Mouse (Mus musculus) forebrain, embryonic 10.5 days (tissue): ENCODE measurements around the gene Fam129b. TPM values are rescaled to one million over a fixed set of nuclear protein-coding genes. Genes with fewer than 3 reads are reported as not detected.

Experiments used
- DNase-seq: peaks from one replicate; pipeline ENCODE4 v3.0.0-alpha.2; 2017; ENCODE audit warnings: low spot score; ENCODE audit errors: extremely low spot score
- H3K27ac ChIP-seq: fragments of 300-500 bp; sonication (generic); 2 replicates; pipeline ENCODE4 v1.5.1; 2016; ENCODE audit warnings: mild to moderate bottlenecking
- H3K27me3 ChIP-seq: fragments of 300-500 bp; sonication (generic); 2 replicates; pipeline ENCODE4 v1.6.1; 2016; ENCODE audit warnings: mild to moderate bottlenecking; ENCODE audit not compliant: poor library complexity, severe bottlenecking
- H3K36me3 ChIP-seq: fragments of 300-500 bp; sonication (generic); replicated peaks from 2 replicates; pipeline ENCODE4 v1.6.1; 2016; ENCODE audit warnings: mild to moderate bottlenecking, moderate library complexity
- H3K4me1 ChIP-seq: fragments of 300-500 bp; sonication (generic); 2 replicates; pipeline ENCODE4 v1.6.1; 2016
- H3K4me3 ChIP-seq: fragments of 300-500 bp; sonication (generic); 2 replicates; pipeline ENCODE4 v1.5.1; 2016; ENCODE audit warnings: mild to moderate bottlenecking, moderate library complexity
- H3K9me3 ChIP-seq: fragments of 300-500 bp; sonication (generic); 2 replicates; pipeline ENCODE4 v1.6.1; 2016; ENCODE audit warnings: mild to moderate bottlenecking, moderate library complexity
- WGBS: fragments of 180-500 bp; shearing (Covaris S2); methylation state at CpG from one replicate; pipeline ENCODE4 v1.1.7; 2016; 5-methylcytosine and 5-hydroxymethylcytosine counted together
- polyA plus RNA-seq: library from polyadenylated mRNA; unstranded; fragments of >200 nt; fragmentation: Nextera tagmentation; extraction: Ambion mirVana; gene quantifications from 2 replicates; pipeline ENCODE4 v1.2.1, GENCODE M21; 2016

Fam129b gene
- polyA plus RNA-seq, 1 experiment from 2014 or later, result 25.3 TPM

GRCm38 (mm10) chr2:32882283-32883043 is 6.5 kb downstream of the Fam129b start:
- 65% methylated on average over 19 of the region's 21 CpGs for WGBS
- H3K36me3 ChIP-seq, result no peaks in the 10 kb centered on the region
- H3K27ac ChIP-seq, result peak overlapping the region; percentile 69
- peaks cover 77% of the 10 kb centered on the region for H3K4me1 ChIP-seq
- H3K9me3 ChIP-seq, result no peaks in the 10 kb centered on the region
- H3K27me3 ChIP-seq, result peaks cover 3% of the 10 kb centered on the region; the same call in 1 of the 2 replicates
- DNase-seq, result no peak
- no peak overlapping the region for H3K4me3 ChIP-seq

DNA sequence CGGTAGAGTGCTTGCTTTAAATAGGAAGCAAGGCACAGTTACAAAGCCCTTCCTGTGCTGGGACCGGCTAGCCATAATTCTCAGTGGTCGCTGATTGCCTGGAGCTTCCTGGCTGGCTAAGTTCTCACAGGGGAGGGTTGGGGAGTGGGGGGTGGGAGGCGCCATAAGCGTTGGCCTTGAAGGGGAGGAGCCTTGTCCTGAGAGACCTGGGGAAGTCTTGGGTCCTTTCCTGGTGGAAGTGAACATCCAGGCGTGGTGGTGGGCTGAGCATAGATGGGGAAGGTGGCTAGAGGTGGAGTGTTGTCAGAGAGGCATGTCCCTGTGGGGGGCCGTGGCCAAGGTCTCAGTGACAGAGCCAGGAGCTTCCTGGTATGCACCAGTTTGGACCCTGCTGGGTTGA is 8.8 kb downstream of the Fam129b start:
- DNase-seq, result no peak
- peaks cover 77% of the 10 kb centered on the region for H3K4me1 ChIP-seq
- H3K27me3 ChIP-seq, result no peaks in the 10 kb centered on the region
- H3K27ac ChIP-seq, result peak overlapping the region; percentile 56
- 49% methylated on average over 7 of the region's 7 CpGs for WGBS
- no peak overlapping the region for H3K4me3 ChIP-seq
- H3K9me3 ChIP-seq, result no peaks in the 10 kb centered on the region
- no peaks in the 10 kb centered on the region for H3K36me3 ChIP-seq

- H3K27me3 ChIP-seq, result no peaks in the 10 kb centered on the region
- DNase-seq, result no peak
- no peak overlapping the region for H3K4me3 ChIP-seq
- H3K36me3 ChIP-seq, result no peaks in the 10 kb centered on the region
- WGBS, result 40% methylated on average over 9 of the region's 9 CpGs
- peaks cover 62% of the 10 kb centered on the region for H3K4me1 ChIP-seq
- peak overlapping the region; percentile 81 for H3K27ac ChIP-seq
- no peaks in the 10 kb centered on the region for H3K9me3 ChIP-seq
Measured at GRCm38 (mm10) chr2:32888029-32888428, 12.1 kb downstream of the Fam129b start.

GRCm38 (mm10) chr2:32888551-32888950 is 12.6 kb downstream of the Fam129b start:
- Histone ChIP-seq H3K4me1 (peaks cover 61% of the 10 kb centered on the region), H3K27ac (peak overlapping the region; percentile 81), H3K9me3 (no peaks in the 10 kb centered on the region), H3K27me3 (no peaks in the 10 kb centered on the region), H3K36me3 (peaks cover 4% of the 10 kb centered on the region; the same call in 1 of the 2 replicates), H3K4me3 (0 out of 2 replicates have a peak overlapping the region, but pooled peaks have one; percentile 10)
- 48% methylated on average over 3 of the region's 3 CpGs for WGBS
- DNase-seq, result no peak

DNA sequence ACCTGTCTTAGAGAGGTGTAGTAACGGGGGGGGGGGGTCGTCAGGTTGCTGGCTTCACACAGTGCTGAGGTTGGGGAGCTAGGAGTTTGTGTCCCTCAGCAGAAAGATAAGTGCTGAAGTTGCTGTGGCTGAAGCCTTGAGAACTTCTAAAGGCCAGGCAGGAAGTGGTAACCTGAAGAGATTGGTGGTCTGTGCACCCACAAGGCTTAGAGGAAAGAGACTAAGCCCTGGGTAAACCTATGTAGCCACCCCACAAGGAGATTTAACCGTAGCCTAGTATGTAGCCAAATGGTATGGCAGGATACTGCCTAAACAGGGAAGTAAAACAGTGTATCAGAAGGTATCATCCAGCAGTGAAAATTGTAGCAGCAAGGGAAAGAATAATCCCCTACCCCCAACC is 14.4 kb downstream of the Fam129b start:
- WGBS, result 91% methylated on average over 3 of the region's 3 CpGs
- peaks cover 9% of the 10 kb centered on the region; the same call in 1 of the 2 replicates for H3K36me3 ChIP-seq
- no peak for DNase-seq
- peaks cover 45% of the 10 kb centered on the region for H3K4me1 ChIP-seq
- no peaks in the 10 kb centered on the region for H3K9me3 ChIP-seq
- no peaks in the 10 kb centered on the region for H3K27me3 ChIP-seq
- no peak overlapping the region for H3K4me3 ChIP-seq
- no peak overlapping the region for H3K27ac ChIP-seq

GRCm38 (mm10) chr2:32891278-32891677 is 15.4 kb downstream of the Fam129b start:
- Histone ChIP-seq H3K9me3 (no peaks in the 10 kb centered on the region), H3K27me3 (no peaks in the 10 kb centered on the region), H3K36me3 (peaks cover 9% of the 10 kb centered on the region; the same call in 1 of the 2 replicates), H3K4me3 (no peak overlapping the region), H3K4me1 (peaks cover 54% of the 10 kb centered on the region), H3K27ac (0 out of 2 replicates have a peak overlapping the region, but pooled peaks have one; percentile 1)
- WGBS, result 83% methylated on average over 9 of the region's 9 CpGs
- no peak for DNase-seq

- peaks cover 9% of the 10 kb centered on the region; the same call in 1 of the 2 replicates for H3K36me3 ChIP-seq
- DNase-seq, result no peak
- WGBS, result 88% methylated on average over 14 of the region's 14 CpGs
- no peaks in the 10 kb centered on the region for H3K27me3 ChIP-seq
- no peak overlapping the region for H3K4me3 ChIP-seq
- peaks cover 63% of the 10 kb centered on the region for H3K4me1 ChIP-seq
- no peak overlapping the region for H3K27ac ChIP-seq
- H3K9me3 ChIP-seq, result no peaks in the 10 kb centered on the region
Measured at GRCm38 (mm10) chr2:32892490-32892889, 16.6 kb downstream of the Fam129b start.

- Histone ChIP-seq H3K4me3 (no peak overlapping the region), H3K36me3 (peaks cover 9% of the 10 kb centered on the region; the same call in 1 of the 2 replicates), H3K27me3 (no peaks in the 10 kb centered on the region), H3K9me3 (no peaks in the 10 kb centered on the region), H3K4me1 (peaks cover 55% of the 10 kb centered on the region), H3K27ac (no peak overlapping the region)
- no peak for DNase-seq
- WGBS, result 84% methylated on average over 2 of the region's 2 CpGs
Measured at GRCm38 (mm10) chr2:32894097-32894496, 18.2 kb downstream of the Fam129b start.

DNA sequence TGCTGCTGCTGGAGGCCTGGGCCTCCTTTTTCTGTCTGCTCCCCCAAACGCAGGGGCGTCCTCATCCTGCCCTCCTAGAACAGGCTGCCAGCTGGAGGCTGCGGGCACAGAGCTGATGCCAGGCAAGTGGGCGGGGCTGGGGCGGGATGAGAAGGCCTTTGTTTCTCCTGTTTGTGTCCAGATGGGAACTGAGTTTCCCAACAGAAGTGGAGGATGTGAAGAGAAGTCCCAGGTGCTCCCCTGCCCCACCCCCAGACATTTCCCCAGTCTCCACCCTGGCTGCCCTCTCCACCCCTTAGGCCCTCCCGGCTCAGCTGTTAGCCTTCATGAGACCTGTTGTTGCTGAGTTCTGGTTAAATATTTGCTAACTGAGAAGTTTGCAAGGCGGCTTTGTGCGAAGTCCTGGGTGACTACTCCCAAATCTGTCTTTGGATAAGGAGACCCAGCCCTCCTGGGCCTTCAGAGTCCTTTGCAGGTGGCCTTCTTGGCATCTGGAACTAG is 19.7 kb downstream of the Fam129b start:
- peaks cover 9% of the 10 kb centered on the region; the same call in 1 of the 2 replicates for H3K36me3 ChIP-seq
- no peaks in the 10 kb centered on the region for H3K9me3 ChIP-seq
- DNase-seq, result no peak
- peak overlapping the region; percentile 48 for H3K27ac ChIP-seq
- WGBS, result 51% methylated on average over 8 of the region's 8 CpGs
- H3K4me3 ChIP-seq, result no peak overlapping the region
- no peaks in the 10 kb centered on the region for H3K27me3 ChIP-seq
- peaks cover 42% of the 10 kb centered on the region for H3K4me1 ChIP-seq

- 56% methylated on average over 10 of the region's 10 CpGs for WGBS
Measured at GRCm38 (mm10) chr2:32896507-32897147, 20.7 kb downstream of the Fam129b start.

DNA sequence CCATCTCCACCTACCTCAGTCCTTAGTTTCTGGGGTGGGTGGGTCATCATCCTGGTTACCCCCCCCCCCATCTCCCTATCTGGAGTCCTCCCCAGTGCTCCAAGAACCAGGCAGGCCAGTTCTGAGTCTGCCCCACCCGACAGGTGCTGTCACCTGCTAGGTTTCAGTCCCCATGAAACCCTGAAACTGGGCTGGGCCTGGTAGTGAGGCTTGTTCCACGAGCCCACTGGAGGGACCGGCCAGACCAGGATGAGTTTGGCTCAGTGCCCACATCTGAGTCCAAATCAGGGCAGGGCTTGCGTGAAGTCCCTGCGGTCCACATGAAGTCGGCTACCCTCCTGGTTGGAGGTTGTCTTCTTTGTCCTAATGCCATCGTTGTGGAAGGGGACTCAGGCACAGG is 23.1 kb downstream of the Fam129b start:
- no peak for DNase-seq
- Histone ChIP-seq H3K4me3 (no peak overlapping the region), H3K9me3 (no peaks in the 10 kb centered on the region), H3K4me1 (peaks cover 31% of the 10 kb centered on the region), H3K27ac (no peak overlapping the region), H3K27me3 (no peaks in the 10 kb centered on the region), H3K36me3 (0 out of 2 replicates have a peak, but pooled peaks cover 1% of the 10 kb centered on the region)
- WGBS, result 84% methylated on average over 7 of the region's 7 CpGs

More at GRCm38 (mm10) chr2:32896507-32897147, 20.7 kb downstream of the Fam129b start:
- no peak for DNase-seq
- Histone ChIP-seq H3K9me3 (no peaks in the 10 kb centered on the region), H3K27ac (0 out of 2 replicates have a peak overlapping the region, but pooled peaks have one; percentile 21), H3K36me3 (peaks cover 9% of the 10 kb centered on the region; the same call in 1 of the 2 replicates), H3K27me3 (no peaks in the 10 kb centered on the region), H3K4me1 (peaks cover 34% of the 10 kb centered on the region), H3K4me3 (no peak overlapping the region)

GRCm38 (mm10) chr2:32902126-32902525 is 26.2 kb downstream of the Fam129b start:
- WGBS, result 93% methylated on average over 9 of the region's 9 CpGs
- Histone ChIP-seq H3K36me3 (peaks cover 3% of the 10 kb centered on the region; the same call in 1 of the 2 replicates), H3K4me1 (peaks cover 27% of the 10 kb centered on the region), H3K9me3 (no peaks in the 10 kb centered on the region), H3K4me3 (no peak overlapping the region), H3K27me3 (peaks cover 17% of the 10 kb centered on the region), H3K27ac (no peak overlapping the region)
- DNase-seq, result no peak
